Mouse (Mus musculus): ENCODE results near the gene Npb. TPM values are rescaled to one million over a fixed set of nuclear protein-coding genes. Genes with fewer than 3 reads are reported as not detected.
A peak's percentile ranks its signal among the peaks of the same experiment; 100 is the strongest.

Npb gene
- total and polyA plus RNA-seq, 2 experiments from 2014 or later = 1.3 TPM; not detected in 1

- no peak overlapping the region for H3K27ac ChIP-seq (ENCODE audit: low read depth, low read length)
- 0 out of 2 replicates have a peak overlapping the region, but pooled peaks have one; percentile 1 for H3K4me2 ChIP-seq (ENCODE audit: low read depth, low read length, poor library complexity, severe bottlenecking)
- no peak overlapping the region for H3K9ac ChIP-seq (replicated peaks; ENCODE audit: low read length, poor library complexity, severe bottlenecking)
- ATAC-seq (ENCODE audit: low FRiP score) (no peak), DNase-seq (ENCODE audit: low spot score) (no peak)
- H3K27me3 ChIP-seq (ENCODE audit: insufficient read depth, low read length) = no peaks in the 10 kb centered on the region
- H3K4me3 ChIP-seq (ENCODE audit: low read depth, low read length) = no peak overlapping the region
- H3K36me3 ChIP-seq (ENCODE audit: insufficient read depth, low read length) = peaks cover 50% of the 10 kb centered on the region
- TF ChIP-seq CTCF (IDR thresholded peaks at IDR 0.05) = no peak
- WGBS = 90% methylated on average over 11 of the region's 11 CpGs
- H3K4me1 ChIP-seq (ENCODE audit: insufficient read depth, low read length) = peaks cover 8% of the 10 kb centered on the region; the same call in 1 of the 2 replicates
- no peaks in the 10 kb centered on the region for H3K9me3 ChIP-seq (ENCODE audit: low read length)
Observed at GRCm38 (mm10) chr11:120615606-120616203, 7.4 kb downstream of the Npb start.

- H3K9ac ChIP-seq (replicated peaks; ENCODE audit: low read length, poor library complexity, severe bottlenecking) = peak overlapping the region; percentile 81
- ATAC-seq (ENCODE audit: low FRiP score) (no peak), DNase-seq (ENCODE audit: low spot score) (no peak)
- 48% methylated on average over 4 of the region's 4 CpGs for whole genome bisulfite sequencing
- H3K4me2 ChIP-seq (ENCODE audit: low read depth, low read length, poor library complexity, severe bottlenecking) = peak overlapping the region; percentile 84
- TF ChIP-seq CTCF (IDR thresholded peaks at IDR 0.05) = no peak
- H3K9me3 ChIP-seq (ENCODE audit: low read length) = no peaks in the 10 kb centered on the region
- no peaks in the 10 kb centered on the region for H3K27me3 ChIP-seq (ENCODE audit: insufficient read depth, low read length)
- H3K4me1 ChIP-seq (ENCODE audit: insufficient read depth, low read length) = peaks cover 8% of the 10 kb centered on the region; the same call in 1 of the 2 replicates
- H3K27ac ChIP-seq (ENCODE audit: low read depth, low read length) = peak overlapping the region; percentile 85
- H3K4me3 ChIP-seq (ENCODE audit: low read depth, low read length) = peak overlapping the region; percentile 78
- peaks cover 49% of the 10 kb centered on the region for H3K36me3 ChIP-seq (ENCODE audit: insufficient read depth, low read length)
Observed at GRCm38 (mm10) chr11:120616617-120617294, 8.5 kb downstream of the Npb start.

GRCm38 (mm10) chr11:120617519-120618112, 9.3 kb downstream of the Npb start, which contains the start of gene Pcyt2:
Gene Pcyt2 (minus strand): TSS chr11:120617936.
- no peak for TF ChIP-seq CTCF (IDR thresholded peaks at IDR 0.05)
- Histone ChIP-seq H3K27me3 (ENCODE audit: insufficient read depth, low read length) (no peaks in the 10 kb centered on the region), H3K36me3 (ENCODE audit: insufficient read depth, low read length) (peaks cover 46% of the 10 kb centered on the region), H3K9ac (replicated peaks; ENCODE audit: low read length, poor library complexity, severe bottlenecking) (peak within 1 kb of the TSS; percentile 81), H3K27ac (ENCODE audit: low read depth, low read length) (peak within 1 kb of the TSS; percentile 85), H3K4me2 (ENCODE audit: low read depth, low read length, poor library complexity, severe bottlenecking) (peak within 1 kb of the TSS; percentile 84), H3K9me3 (ENCODE audit: low read length) (no peaks in the 10 kb centered on the region), H3K4me1 (ENCODE audit: insufficient read depth, low read length) (peaks cover 8% of the 10 kb centered on the region; the same call in 1 of the 2 replicates), H3K4me3 (ENCODE audit: low read depth, low read length) (peak within 1 kb of the TSS; percentile 78)
- DNase-seq (ENCODE audit: low spot score) (peak; percentile 95), ATAC-seq (ENCODE audit: low FRiP score) (peak; percentile 92)
- under 1% methylated on average over 56 of the region's 56 CpGs for WGBS

GRCm38 (mm10) chr11:120618619-120619535, 10.6 kb downstream of the Npb start:
- WGBS = 94% methylated on average over 25 of the region's 25 CpGs
- ATAC-seq (ENCODE audit: low FRiP score) (no peak), DNase-seq (ENCODE audit: low spot score) (no peak)
- Histone ChIP-seq H3K4me3 (ENCODE audit: low read depth, low read length) (no peak overlapping the region), H3K4me2 (ENCODE audit: low read depth, low read length, poor library complexity, severe bottlenecking) (no peak overlapping the region), H3K27me3 (ENCODE audit: insufficient read depth, low read length) (no peaks in the 10 kb centered on the region), H3K4me1 (ENCODE audit: insufficient read depth, low read length) (peaks cover 8% of the 10 kb centered on the region; the same call in 1 of the 2 replicates), H3K9me3 (ENCODE audit: low read length) (no peaks in the 10 kb centered on the region), H3K36me3 (ENCODE audit: insufficient read depth, low read length) (peaks cover 46% of the 10 kb centered on the region), H3K27ac (ENCODE audit: low read depth, low read length) (no peak overlapping the region), H3K9ac (replicated peaks; ENCODE audit: low read length, poor library complexity, severe bottlenecking) (no peak overlapping the region)
- TF ChIP-seq CTCF (IDR thresholded peaks at IDR 0.05) = no peak

GRCm38 (mm10) chr11:120620195-120620594, 11.9 kb downstream of the Npb start:
- no peak for TF ChIP-seq CTCF (IDR thresholded peaks at IDR 0.05)
- ATAC-seq (ENCODE audit: low FRiP score) = no peak
- WGBS = 92% methylated on average over 14 of the region's 14 CpGs

More at GRCm38 (mm10) chr11:120620195-120620594, 11.9 kb downstream of the Npb start:
- Histone ChIP-seq H3K4me2 (ENCODE audit: low read depth, low read length, poor library complexity, severe bottlenecking) (no peak overlapping the region), H3K9me3 (ENCODE audit: low read length) (no peaks in the 10 kb centered on the region), H3K9ac (replicated peaks; ENCODE audit: low read length, poor library complexity, severe bottlenecking) (no peak overlapping the region), H3K36me3 (ENCODE audit: insufficient read depth, low read length) (peaks cover 42% of the 10 kb centered on the region), H3K27me3 (ENCODE audit: insufficient read depth, low read length) (no peaks in the 10 kb centered on the region), H3K27ac (ENCODE audit: low read depth, low read length) (no peak overlapping the region), H3K4me3 (ENCODE audit: low read depth, low read length) (no peak overlapping the region), H3K4me1 (ENCODE audit: insufficient read depth, low read length) (peaks cover 9% of the 10 kb centered on the region; the same call in 1 of the 2 replicates)
- no peak for DNase-seq (ENCODE audit: low spot score)
